Mouse (Mus musculus) spleen, adult 18-20 months (tissue): ENCODE measurements around the gene Ak2.

Experiments used
- DNase-seq, 2 experiments: peaks; one replicate each; pipeline ENCODE4 v3.0.0; 2022; ENCODE audit warnings: mixed read lengths in 2 of 2

Ak2 gene

DNA sequence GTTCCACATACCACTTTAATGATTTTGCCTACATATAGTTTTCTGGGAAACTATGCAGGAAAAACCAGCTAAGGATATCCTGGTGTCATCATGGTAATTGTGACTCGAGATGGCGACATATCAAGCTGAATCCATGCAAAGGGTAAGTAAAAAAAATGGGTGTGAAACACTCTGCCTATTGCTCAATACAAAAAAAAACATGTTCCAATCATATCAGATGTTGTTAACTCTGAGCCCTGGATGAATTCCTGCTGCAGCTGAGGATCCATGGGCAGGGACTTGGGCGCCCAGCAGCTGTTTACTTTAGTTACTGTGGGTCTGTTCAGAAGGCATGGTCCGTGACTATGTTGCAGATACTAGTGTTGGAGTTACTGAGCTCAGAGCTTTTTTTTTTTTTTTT is 15.2 kb upstream of the Ak2 start:
- DNase-seq = no peak

DNA sequence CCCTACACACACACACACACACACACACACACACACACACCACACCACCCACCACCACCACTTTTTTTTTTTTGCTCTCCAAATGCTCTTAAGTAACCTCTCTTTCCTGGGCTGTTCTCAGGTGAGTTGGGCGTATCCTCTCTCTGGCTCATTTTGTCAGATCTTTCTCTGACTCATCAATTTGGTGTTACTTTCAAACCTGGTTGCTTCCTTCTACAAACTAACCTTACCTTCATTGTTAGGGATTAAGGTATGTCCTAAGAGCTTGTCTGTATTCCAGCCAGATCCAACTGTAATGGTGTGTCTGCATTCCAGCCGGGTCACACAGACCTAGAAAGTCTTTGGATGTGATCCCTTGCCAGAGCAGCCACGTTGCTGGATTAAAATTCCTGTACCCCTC is 14.5 kb upstream of the Ak2 start:
- DNase-seq = no peak

DNA sequence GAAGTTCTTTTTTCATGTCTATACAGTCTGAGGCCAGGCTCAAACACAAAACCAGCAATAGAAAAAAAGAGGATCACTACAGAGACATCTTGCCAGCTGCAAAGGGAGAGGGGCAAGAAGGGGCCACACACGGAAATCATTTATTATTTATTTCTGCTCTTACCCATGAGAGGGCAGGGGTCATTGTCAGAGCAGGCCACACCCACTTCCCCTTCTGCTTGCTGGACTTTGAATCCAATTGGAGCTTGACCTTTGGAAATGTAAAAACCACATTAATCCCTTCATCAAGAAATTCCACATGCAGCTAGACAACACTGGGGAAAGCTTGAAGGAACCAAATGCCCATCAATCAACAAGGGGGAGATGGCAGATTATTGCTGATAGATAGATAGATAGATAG is 13.1 kb upstream of the Ak2 start:
- DNase-seq = no peak

DNA sequence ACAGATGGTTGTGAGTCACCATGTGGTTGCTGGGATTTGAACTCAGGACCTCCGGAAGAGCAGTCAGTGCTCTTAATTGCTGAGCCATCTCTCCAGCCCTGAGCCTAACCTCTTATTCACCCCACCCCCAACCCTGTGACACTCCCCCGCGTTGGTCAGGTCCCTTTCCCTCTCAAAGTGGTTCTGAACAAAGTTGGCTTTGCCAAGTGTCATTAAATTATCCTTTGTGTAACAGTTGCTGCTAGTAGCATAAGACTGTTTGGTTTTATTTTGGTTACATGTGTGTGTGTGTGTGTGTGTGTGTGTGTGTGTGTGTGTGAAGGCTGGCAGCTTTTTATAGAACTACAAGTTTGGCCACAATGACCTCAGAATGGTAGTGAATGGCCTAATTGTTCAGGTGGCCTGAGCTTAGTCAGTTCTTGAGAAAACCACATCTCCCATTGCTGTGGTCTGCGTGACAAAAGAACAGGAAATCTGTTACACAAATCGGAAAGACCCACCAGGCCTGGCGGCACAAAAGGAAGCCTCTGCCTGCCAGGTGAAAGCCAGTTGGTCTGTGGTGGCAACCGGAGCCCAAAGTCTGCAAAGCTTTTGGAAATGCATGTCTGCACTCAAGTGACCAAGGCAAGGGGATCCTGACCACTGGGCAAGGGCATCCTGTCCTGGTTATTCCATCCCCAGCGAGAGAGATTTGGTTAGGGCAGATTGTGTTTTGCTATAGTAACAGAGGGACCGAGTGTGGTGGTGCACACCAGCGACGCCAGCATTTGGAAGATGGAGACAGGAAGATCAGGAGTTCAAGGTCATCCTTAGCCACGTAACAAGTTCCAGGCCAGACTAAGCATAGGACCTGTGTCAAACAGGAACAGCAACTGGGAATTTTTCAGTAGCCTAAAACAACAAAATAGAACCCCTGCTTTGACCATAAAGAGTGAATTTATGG is 10.6 kb upstream of the Ak2 start:
- DNase-seq = peak; percentile 37

DNA sequence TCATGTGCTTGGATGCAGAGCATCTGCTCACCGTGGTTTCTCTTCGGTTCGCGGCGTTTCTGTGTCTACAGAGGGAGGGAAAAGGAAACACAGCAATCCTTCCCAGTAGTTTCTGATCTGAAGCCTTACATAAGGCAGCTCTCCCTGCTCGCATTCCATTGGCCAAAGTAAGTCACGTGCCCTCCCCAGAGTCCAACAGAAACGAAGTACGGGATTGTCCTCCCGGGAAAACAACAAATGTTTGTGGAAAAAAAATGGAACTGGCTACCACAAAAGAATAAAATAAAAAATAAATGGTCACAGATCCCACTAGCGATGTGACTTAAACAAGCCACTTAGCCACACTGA is 10.0 kb upstream of the Ak2 start:
- no peak for DNase-seq

DNA sequence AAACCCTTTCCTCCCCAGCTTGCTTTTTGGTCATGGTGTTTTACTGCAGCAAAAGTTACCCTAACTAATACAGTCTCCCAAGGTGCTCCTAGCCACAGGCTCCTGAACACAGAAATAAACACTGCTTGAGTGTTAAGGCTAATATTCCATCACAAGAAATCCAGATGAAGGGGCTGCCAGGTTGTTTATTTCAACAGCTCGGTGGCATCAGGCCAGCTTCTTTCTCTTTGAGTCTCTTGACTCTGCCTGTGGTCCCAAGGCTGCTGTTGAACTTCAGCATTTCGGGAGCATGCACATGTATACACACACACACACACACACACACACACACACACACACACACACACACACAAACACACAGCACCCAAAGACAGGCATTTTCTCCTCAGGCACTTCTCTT is 8.6 kb upstream of the Ak2 start:
- DNase-seq = no peak

DNA sequence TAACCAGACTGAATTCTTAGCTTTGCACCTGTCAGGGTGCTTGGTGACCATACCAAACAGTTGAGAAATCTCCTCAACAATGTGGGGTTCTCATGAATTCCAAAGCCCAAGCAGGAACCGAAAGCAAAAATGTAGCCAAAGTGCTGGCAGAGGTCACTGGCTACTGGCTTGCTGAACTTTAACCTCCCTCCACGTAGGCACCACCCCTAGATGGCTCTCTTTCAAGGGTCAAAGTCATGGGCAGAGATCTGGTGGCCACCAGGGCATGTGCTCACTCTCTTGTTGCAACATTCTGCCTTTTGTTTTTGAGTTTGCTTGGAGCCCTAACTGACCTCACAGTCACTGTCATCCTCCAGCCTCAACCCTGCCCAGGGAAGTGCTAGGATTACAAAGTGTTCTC is 8.1 kb upstream of the Ak2 start:
- no peak for DNase-seq

DNA sequence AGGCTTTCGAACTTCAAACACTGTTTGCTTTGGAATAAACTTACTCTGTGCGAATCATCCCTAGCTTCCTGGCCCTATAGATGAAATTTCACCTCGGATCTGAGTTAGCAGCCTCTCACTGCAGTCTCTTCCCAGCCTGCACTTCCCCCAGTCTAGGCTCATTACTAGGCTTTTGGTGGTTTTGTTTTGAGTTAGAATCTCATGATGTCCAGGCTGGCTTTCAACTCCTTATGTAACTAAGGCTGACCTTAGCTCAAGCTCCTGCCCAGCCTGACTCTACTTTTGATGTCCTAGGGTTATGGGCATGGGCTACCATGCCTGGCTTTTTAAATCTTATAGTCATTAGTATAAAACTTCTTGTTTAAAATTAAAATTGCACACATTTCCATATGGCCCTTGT is 7.2 kb upstream of the Ak2 start:
- no peak for DNase-seq

DNA sequence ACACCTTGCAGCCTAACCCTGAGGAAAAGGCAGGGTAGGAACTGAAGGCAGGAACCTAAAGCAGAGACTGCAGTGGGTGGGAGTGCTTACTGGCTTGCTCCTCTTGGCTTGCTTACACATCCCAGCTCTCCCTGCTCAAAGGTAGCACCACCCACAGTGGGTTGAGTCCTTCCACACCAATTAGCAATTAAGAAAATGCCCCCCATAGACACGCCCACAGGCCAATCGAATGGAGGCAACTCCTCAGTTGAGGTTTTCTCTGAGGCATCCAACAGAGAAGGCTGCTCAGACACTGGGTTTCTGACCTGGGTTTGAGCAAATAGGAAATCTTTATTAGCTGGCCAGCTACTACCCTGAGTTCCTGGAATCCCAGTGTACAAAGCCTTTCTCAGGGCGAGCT is 2.8 kb upstream of the Ak2 start:
- no peak for DNase-seq

DNA sequence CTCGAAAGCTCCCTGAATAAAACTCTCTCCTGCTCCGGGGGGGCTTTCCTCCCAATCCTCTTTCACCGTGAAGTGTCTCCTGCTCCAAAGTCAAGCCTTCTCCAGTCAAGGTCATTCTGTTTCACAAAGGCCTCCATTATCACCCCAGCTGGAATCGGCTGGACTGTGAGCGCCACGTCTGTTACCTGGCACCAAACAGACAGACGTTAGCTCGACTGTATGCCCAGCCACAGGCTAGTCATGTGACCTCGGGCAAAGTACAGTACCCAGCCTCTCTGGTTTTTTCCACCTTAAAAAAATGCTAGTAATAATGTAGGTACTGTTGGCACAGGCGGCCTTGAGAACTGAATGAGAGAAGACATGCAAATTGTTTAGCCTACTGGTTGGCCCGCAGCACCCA is 2.1 kb upstream of the Ak2 start:
- no peak for DNase-seq

DNA sequence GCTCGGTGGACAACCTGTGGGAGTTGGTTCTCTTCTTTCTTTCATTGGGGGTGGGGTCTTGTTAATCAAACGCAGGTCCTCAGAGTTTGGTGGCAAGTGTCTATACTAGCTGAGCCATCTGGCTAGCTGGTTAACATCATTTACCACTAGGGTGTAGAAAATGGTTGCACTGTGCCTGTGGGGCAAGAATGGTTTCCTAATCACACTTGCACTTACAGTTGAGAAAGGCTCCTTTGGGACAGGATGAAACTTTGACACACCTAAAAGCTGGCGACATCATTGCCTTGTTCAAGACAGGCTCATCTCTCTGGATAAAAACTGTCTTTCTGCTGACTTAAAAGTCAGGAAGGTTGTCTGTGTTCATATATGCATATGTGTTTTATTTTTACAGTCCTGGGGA is 418 bp downstream of the Ak2 start:
- DNase-seq = no peak

DNA sequence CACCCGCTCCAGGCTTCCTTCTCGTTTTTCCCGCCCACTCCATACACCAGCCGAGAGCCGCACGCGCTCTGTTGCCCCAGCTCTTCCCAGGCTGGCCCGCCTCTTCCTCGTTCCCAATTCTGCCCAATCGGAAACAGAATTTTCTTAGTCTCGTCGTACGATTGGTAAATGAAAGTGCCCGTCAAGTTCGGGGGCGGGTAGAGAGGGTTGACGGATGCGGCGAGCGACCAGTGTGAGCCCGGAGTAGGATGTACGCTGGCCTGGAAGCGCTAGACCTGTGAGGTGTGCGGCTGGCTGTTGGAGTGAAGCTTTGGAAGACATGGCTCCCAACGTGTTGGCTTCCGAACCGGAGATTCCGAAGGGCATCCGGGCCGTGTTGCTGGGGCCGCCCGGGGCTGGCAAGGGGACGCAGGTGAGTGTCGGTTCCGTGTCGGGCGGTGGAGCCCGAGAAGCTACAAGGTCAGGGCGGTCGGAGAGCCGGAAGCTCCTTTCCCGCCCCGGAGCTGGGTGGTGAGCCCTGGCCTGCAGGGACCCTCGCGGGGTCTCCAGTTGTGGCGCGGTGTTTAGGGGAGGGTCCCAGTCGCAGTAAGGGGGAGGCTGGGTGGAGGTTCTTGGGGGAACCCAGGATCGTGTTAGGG is 1.4 kb downstream of the Ak2 start:
- peak; percentile 85 to 94 for DNase-seq

DNA sequence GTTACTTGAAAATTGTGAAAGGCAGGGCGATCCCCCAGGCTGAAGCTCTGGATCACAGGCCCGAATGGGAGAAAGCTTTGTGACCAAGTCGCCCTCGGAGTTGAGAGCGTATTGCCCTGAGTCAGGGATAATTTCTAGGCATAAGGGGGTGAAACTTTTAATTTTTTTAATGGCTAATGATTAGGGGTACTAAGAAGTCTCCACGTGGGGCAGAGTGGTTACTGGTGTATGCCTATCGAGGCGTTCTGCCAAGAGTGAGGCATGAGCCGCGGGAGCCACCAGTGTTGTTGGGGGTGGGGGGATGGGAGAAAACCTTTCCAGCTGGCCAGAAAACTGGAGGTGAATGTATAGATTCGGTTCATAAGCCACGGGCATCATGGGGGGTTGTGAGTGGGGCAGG is 1.9 kb downstream of the Ak2 start:
- no peak for DNase-seq

DNA sequence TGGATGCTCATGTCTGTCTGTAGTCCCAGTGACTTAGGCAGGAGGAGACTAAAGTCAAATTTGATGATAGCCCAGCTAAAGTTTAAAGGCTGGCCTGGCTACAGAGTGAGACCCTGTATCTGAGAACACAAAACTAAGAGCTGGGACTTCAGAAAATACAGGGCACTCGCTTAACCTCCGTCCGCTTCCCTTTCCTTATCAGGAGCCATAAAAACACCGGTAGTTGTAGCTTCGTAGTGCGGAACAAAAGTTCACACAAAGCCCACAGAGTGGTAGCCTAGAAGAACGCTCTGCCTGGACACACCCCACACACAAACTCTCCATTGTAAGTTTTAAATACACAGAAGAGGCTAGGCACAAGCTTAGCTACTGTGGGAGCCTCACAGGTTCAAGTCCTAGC is 3.5 kb downstream of the Ak2 start:
- DNase-seq = no peak

DNA sequence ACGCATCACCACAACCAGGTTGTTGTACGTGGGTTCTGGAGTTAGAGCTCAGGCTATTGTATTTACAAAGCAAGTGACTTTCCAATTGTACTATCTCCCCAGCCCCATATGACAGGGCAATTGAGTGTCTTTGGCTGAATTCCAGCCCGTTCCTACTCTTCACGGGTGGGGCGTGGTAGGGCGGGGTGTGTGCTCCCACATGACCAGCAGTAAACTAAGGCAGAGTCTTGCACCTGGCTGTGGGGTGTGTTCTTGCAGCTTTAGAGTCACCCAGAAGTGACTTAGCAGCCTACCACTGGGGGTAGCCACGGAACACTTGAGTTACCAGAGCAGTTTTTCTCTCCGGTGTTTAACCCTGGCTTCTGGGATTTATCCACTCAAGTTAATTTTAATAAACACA is 5.5 kb downstream of the Ak2 start:
- no peak for DNase-seq

DNA sequence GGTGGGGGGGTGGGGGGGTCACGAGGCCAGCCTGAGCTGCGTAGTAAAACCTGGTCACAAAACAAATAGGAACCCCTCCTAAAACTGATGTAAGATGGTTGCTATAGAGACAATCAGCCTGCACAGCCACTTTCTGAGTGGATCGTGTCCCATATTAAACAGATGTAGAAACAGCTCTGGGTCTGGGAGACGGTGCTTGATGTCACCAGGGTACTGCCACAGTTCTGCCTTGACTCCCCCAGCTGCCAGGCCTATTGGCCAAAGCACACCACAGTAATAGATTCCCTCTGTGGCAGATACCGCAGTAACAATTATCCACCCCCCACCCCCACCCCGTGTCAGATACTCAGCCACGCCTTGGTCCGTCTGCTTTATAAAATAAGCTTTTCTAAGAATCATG is 6.6 kb downstream of the Ak2 start:
- DNase-seq = no peak

DNA sequence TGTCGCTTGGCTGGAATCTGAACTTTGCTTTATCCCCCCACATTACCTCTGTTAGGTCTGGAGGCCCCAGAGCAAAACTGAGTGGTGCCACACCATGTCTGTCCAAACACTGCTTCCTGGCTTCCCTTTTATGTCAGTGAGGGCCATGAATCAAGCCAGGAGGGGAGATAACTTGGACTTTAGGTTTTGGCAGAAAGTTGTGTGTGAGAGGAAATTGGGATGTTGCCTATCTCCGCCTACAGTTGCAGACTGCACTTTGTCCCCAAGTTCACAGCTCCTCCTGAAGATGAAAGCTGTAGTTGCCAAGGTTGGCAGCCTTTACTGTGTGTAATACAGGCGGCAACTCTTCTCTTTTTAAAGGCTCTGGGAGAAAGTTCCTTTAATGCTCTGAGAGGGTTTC is 9.0 kb downstream of the Ak2 start:
- no peak for DNase-seq

DNA sequence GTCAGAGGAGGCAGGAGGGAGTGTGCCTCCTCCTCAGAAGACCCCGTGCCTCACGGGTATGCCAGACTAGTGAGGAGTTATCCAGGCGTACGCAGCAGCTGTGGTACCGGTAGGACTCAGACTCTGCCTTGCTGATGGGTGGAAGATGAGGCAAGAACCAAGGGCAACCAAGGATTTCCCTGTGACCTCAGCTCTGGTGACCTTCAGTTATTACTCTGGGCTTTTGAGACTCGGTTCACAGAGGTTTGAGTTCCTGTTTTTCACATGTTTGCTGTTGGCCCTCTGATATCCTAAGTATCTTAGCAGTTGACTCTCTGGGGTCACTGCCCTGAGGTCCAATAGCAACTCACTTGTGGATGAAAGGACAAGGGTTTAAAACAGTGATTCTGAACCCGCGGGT is 12.0 kb downstream of the Ak2 start:
- no peak for DNase-seq

DNA sequence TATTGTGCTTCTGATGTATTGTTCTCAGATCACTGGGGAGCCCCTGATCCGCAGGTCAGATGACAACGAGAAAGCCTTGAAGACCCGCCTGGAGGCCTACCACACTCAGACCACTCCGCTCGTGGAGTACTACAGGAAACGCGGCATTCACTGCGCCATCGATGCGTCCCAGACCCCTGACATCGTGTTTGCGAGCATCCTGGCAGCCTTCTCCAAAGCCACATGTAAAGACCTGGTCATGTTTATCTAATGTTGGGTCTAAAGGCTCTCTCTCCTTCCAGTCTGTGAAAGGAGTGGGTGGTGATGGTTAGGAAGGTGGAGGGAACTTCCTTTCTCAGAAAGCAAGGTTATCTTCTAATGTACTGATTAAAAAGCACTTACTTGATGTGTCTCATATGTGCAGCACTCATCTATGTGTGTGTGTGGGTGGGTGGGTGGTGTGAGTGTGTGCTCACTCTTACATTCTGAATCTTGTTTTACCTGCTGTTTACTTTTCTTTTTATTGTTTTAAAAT is 16.3 kb downstream of the Ak2 start:
- DNase-seq = no peak

DNA sequence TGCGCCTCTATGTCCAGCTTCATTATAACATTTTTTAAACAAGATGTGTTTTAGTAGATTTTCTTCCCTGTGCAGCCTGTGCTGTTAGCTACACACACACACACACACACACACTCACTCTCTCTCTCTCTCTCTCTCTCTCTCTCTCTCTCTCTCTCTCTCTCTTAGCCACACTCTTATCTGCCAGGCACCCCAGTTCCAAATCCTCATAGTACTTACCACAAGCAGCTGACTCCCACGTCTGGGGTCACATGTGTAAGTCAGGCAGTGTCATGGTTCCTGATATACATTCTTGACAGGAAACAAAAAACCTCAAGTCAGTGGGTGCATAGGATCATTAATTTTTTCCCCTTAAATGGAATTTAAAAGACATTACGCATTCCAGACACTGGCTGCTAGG is 16.9 kb downstream of the Ak2 start:
- DNase-seq = no peak

DNA sequence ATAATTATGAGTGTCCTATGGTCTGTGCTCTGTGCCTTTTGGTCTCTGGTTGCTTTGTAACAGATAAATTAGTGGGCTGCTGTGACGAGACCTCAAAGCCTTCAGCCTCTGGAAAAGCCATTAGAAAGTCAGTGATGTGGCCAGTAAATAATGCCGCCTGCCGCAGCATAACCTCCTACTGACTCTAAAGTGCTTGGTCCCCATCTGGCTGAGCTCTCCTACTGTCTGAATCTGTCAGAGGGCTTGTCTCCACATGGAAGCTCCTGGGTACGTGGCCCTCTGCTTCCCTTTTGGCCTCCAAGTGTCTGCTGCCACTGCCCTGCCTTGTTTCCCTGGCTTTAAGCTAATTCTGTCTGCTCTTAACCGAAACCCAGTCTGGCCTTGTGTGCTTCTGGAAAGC is 17.8 kb downstream of the Ak2 start:
- no peak for DNase-seq

DNA sequence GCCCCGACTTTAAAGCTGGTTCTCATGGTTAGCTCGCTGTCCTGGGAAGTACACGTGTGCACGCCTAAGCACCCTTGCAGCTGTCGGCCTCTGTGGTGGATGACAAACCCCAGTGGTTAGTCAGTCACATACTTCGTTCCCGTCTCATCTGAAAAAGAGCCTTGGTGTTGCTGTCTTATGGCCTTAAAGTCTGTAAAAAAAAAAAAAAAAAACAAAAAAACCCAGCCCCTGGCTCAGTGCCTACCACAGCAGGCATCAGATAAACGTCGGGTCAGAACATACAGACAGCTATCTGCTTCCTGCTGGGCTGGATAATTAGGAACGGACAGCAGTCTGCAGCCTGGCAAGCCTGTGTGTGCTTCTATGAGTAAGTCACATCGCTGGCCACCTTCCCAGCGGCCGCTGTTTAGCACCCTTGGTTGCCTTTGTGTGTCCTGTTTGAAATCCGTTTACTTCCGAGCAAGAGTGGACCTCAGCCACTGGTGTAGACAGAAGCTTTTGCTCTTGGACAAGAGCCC is 19.9 kb downstream of the Ak2 start:
- DNase-seq = no peak

DNA sequence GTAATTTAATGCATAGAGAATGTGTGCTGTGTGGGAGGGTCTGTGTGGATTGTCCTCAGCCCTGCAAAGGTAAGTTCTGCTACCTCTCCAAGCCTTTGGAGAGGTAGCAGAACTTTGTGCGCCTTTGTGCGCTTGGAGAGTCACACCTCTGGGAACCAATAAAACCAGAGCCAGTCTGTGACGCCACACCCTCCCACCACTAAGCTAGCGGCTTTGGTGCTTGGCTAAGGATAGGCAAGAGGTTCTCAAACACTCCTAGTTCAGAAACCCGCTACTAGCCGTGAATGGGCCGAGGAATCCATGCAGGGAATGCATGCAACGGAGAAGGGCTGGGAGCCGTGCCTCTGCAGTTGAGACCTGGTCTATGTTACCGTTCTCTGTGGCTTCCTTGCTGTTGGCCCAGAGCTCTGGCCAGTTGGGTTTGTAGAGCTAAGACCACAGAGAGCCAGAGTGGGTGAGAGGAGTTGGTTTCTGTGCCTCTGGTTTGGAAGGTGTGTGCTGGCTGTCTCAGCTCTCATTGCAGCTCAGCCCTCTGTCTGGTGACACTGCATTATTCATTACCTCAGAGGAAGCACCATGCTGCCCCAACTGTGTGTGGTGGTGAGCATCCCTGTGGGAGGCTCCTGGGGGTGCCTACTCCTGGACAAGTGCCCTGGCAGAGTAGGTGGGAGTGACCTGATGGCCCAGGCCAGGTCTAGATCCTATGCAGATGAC is 21.6 kb downstream of the Ak2 start:
- no peak for DNase-seq

DNA sequence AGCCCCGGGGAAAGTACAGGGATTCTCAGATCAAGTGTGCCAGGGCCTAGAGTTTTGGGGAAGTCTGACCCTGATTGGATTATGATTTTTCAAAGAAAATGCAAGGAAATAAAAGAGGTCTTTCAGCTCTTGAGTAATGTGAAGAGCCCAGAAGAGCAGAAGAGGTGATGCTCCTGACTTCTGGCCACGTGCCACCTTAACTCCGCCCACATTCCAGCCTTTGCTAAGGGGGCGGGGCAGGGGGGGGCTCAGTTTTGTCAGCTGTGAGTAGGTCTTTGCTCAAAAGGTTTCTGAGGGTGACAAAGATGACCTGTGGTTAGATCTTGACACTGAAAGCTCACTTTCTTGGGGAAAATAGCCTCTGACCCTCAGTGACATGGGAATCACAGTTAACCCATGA is 24.6 kb downstream of the Ak2 start:
- no peak for DNase-seq
